Mouse (Mus musculus) ES-Bruce4 (cell line): ENCODE data around the gene Urad. TPM values are rescaled to one million over a fixed set of nuclear protein-coding genes. Genes with fewer than 3 reads are reported as not detected.
A peak's percentile ranks its signal among the peaks of the same experiment; 100 is the strongest.

ENCODE experiments used
- H3K27ac ChIP-seq: 2 replicates; pipeline ENCODE4 v1.5.1; 2012; ENCODE audit warnings: low read length, inconsistent platforms; ENCODE audit not compliant: insufficient read depth
- H3K27me3 ChIP-seq: 2 replicates; pipeline ENCODE4 v1.6.1; 2012; ENCODE audit warnings: mild to moderate bottlenecking, low read length, inconsistent platforms; ENCODE audit not compliant: control insufficient read depth, poor library complexity, insufficient read depth, severe bottlenecking
- H3K36me3 ChIP-seq: 2 replicates; pipeline ENCODE4 v1.6.1; 2012; ENCODE audit warnings: inconsistent platforms, mild to moderate bottlenecking, low read length, moderate library complexity; ENCODE audit not compliant: control insufficient read depth, poor library complexity, insufficient read depth, severe bottlenecking
- H3K4me1 ChIP-seq: one replicate; pipeline ENCODE4 v1.8.1; 2011; ENCODE audit warnings: low read length; ENCODE audit not compliant: control insufficient read depth, insufficient read depth
- H3K4me3 ChIP-seq: 2 replicates; pipeline ENCODE4 v1.5.1; 2011; ENCODE audit warnings: low read depth, mild to moderate bottlenecking, low read length
- H3K9ac ChIP-seq: 2 replicates; pipeline ENCODE4 v1.6.1; 2012; ENCODE audit warnings: low read depth, mild to moderate bottlenecking, inconsistent platforms; ENCODE audit not compliant: poor library complexity, severe bottlenecking
- H3K9me3 ChIP-seq: replicated peaks from 2 replicates; pipeline ENCODE4 v1.6.1; 2012; ENCODE audit warnings: mild to moderate bottlenecking, low read length, inconsistent platforms; ENCODE audit not compliant: control insufficient read depth, poor library complexity, insufficient read depth, severe bottlenecking
- CTCF ChIP-seq: IDR thresholded peaks from one replicate; pipeline ENCODE4 v1.8.1; 2011; ENCODE audit warnings: low read depth, low read length
- EP300 ChIP-seq: IDR thresholded peaks from 2 replicates; pipeline ENCODE4 v1.6.1; 2011; ENCODE audit warnings: low read depth, low read length; ENCODE audit not compliant: insufficient read depth
- POLR2A ChIP-seq: IDR thresholded peaks from one replicate; pipeline ENCODE4 v1.8.1; 2011; ENCODE audit warnings: low read length; ENCODE audit not compliant: insufficient read depth
- polyA plus RNA-seq: library from polyadenylated mRNA; stranded (reverse); fragments of >200 nt; gene quantifications from 2 replicates; pipeline ENCODE4 v1.2.4, GENCODE M21; 2011; ENCODE audit warnings: low read depth; ENCODE audit not compliant: missing spikeins, insufficient read depth, insufficient read length

Urad gene
- polyA plus RNA-seq, 1 experiment = not detected

- Histone ChIP-seq H3K27me3 (peaks cover 21% of the 10 kb centered on the region), H3K4me3 (no peak overlapping the region), H3K9me3 (no peaks in the 10 kb centered on the region), H3K36me3 (no peaks in the 10 kb centered on the region), H3K9ac (no peak overlapping the region), H3K27ac (no peak overlapping the region), H3K4me1 (no peaks in the 10 kb centered on the region)
- no peak for TF ChIP-seq EP300
These were observed 47.8 kb downstream of the Urad start for GRCm38 (mm10) chr5:147274174-147275141.

DNA sequence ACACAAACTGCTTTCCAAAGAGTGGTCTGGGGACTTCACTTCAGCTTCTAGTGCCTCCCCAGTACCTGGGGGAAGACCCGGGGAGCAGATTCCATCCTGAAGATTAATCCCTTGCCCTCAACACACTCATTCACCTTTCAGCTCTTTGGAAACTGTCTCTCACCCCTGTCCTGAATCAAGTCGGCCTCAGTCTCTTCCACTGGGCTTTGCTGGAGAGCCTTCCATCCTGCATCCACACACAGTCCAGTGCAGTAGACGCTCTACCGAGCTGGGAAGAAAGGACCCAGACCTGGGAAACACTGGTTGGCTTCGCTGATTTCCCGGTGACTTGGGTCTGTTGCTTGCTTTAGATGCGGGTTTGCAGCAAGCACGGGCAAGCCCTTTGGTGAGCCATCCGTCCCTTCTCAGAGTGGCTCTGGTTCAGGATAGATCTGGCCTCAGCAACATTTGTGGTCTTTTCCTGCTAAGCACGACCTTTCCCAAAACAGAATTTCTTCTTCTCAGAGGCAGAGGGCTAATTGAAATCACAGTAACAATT is 49.4 kb downstream of the Urad start:
- TF ChIP-seq POLR2A (no peak), CTCF (no peak), EP300 (no peak)

GRCm38 (mm10) chr5:147272046-147272807 is 50.0 kb downstream of the Urad start:
- Histone ChIP-seq H3K9ac (no peak overlapping the region), H3K4me1 (no peaks in the 10 kb centered on the region), H3K9me3 (no peaks in the 10 kb centered on the region), H3K27me3 (peaks cover 27% of the 10 kb centered on the region), H3K36me3 (no peaks in the 10 kb centered on the region), H3K4me3 (no peak overlapping the region), H3K27ac (no peak overlapping the region)
- no peak for TF ChIP-seq EP300
- TF ChIP-seq POLR2A = no peak
- no peak for TF ChIP-seq CTCF

More for the DNA sequence above, 49.4 kb downstream of the Urad start:
- Histone ChIP-seq H3K4me1 (no peaks in the 10 kb centered on the region), H3K36me3 (no peaks in the 10 kb centered on the region), H3K27ac (no peak overlapping the region), H3K9ac (no peak overlapping the region), H3K27me3 (peaks cover 25% of the 10 kb centered on the region), H3K4me3 (no peak overlapping the region), H3K9me3 (no peaks in the 10 kb centered on the region)

- no peak overlapping the region for H3K27ac ChIP-seq
- TF ChIP-seq POLR2A = no peak
- no peak for TF ChIP-seq CTCF
- H3K4me3 ChIP-seq = peak overlapping the region; percentile 34; the same call in 1 of the 2 replicates
- 0 out of 2 replicates have a peak overlapping the region, but pooled peaks have one; percentile 19 for H3K9ac ChIP-seq
- H3K36me3 ChIP-seq = no peaks in the 10 kb centered on the region
- peaks cover 23% of the 10 kb centered on the region for H3K27me3 ChIP-seq
- H3K9me3 ChIP-seq = no peaks in the 10 kb centered on the region
- no peaks in the 10 kb centered on the region for H3K4me1 ChIP-seq
These were observed 51.3 kb downstream of the Urad start for GRCm38 (mm10) chr5:147270673-147271655.

DNA sequence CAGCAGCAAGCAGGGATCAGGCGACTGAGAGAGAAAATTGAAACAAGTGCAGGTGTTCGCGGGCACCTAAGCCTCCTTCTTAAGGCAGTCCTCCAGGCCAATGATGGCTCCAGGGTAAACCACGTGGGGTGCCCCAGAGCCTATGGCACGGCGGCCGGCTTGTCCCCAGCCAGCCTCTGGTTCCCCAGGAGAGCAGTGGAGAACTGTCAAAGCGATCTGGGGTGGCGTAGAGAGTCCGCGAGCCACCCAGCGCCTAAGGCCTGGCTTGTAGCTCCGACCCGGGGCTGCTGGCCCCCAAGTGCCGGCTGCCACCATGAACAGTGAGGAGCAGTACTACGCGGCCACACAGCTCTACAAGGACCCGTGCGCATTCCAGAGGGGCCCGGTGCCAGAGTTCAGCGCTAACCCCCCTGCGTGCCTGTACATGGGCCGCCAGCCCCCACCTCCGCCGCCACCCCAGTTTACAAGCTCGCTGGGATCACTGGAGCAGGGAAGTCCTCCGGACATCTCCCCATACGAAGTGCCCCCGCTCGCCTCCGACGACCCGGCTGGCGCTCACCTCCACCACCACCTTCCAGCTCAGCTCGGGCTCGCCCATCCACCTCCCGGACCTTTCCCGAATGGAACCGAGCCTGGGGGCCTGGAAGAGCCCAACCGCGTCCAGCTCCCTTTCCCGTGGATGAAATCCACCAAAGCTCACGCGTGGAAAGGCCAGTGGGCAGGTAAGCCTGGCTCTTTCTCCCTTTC is 52.1 kb downstream of the Urad start, which contains the start of gene Pdx1:
Pdx1 (plus strand) TSS at position 34 of the 747 bp plus-strand sequence.
- H3K9ac ChIP-seq = 0 out of 2 replicates have a peak within 1 kb of the TSS, but pooled peaks have one; percentile 19
- H3K4me3 ChIP-seq = peak within 1 kb of the TSS; percentile 34
- H3K27me3 ChIP-seq = peaks cover 17% of the 10 kb centered on the region
- H3K27ac ChIP-seq = no peak within 1 kb of the TSS
- no peaks in the 10 kb centered on the region for H3K4me1 ChIP-seq
- no peaks in the 10 kb centered on the region for H3K36me3 ChIP-seq
- no peaks in the 10 kb centered on the region for H3K9me3 ChIP-seq
- TF ChIP-seq EP300 (no peak), POLR2A (no peak), CTCF (no peak)
